Mouse (Mus musculus): ENCODE measurements around the gene Cd79a. TPM values are rescaled to one million over a fixed set of nuclear protein-coding genes. Genes with fewer than 3 reads are reported as not detected.

Gene Cd79a
- total and polyA plus RNA-seq, 3 experiments: 51.8 to 422 (median 75.2) TPM

DNA sequence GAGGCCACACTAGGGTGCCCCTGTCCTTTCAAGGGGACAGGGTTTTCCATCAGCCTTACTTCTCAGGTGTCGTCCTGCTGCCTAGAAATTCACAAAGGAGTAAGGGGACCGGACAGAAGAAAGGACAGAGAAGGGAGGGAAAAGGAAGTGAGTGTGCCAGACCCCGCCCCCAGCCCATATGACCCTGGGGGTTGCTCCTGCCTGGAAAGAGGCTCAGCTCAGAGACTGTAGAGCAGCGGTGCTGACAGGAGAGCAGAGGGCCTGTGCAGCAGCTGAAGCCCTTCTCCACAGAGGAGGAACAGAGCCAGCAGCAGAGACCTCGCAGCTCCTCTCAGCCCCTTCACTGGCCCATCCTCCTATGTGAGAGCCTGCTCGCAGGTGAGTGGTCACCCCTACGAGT is 43.5 kb upstream of the Cd79a start:
- Histone ChIP-seq H3K27ac (ENCODE audit: insufficient read depth, low read depth) (peak overlapping the region; percentile 23; the same call in 1 of the 2 replicates), H3K36me3 (replicated peaks in 1 of 2; ENCODE audit: control insufficient read depth in 1 of 2, insufficient read depth in 1 of 2, low read length in 1 of 2) (no peaks in the 10 kb centered on the region), H3K4me3 (replicated peaks in 1 of 3; ENCODE audit: low read depth in 2 of 3, low read length in 2 of 3, poor library complexity in 1 of 3) (peak overlapping the region; percentile 6 to 64 (median 16)), H3K4me2 (ENCODE audit: insufficient read depth, low read depth, poor library complexity, severe bottlenecking) (0 out of 2 replicates have a peak overlapping the region, but pooled peaks have one; percentile 14), H3K9me3 (replicated peaks; ENCODE audit: low read length) (no peaks in the 10 kb centered on the region), H3K4me1 (ENCODE audit: control insufficient read depth in 1 of 2, insufficient read depth in 2 of 2) (peaks cover 12 to 36% of the 10 kb centered on the region in 2 experiments; a peak in 3 of 4 replicates), H3K9ac (ENCODE audit: insufficient read depth, low read depth) (no peak overlapping the region), H3K79me2 (replicated peaks; ENCODE audit: control insufficient read depth, extremely low read depth, insufficient read depth, poor library complexity, severe bottlenecking) (no peaks in the 10 kb centered on the region), H3K27me3 (replicated peaks) (no peaks in the 10 kb centered on the region)
- dilution Hi-C loops (cut with MboI; ENCODE audit: extremely low pct_ligation_motif_present, extremely low pct_unique_long_range_greater_than_20kb, low sequenced_read_pairs): no loop called here
- TF ChIP-seq POLR2A (IDR thresholded peaks at IDR 0.05; ENCODE audit: low read depth, low read length) (peak; percentile 32; the same call in 1 of the 2 replicates), KAT2A (IDR thresholded peaks at IDR 0.05; ENCODE audit: insufficient replicate concordance, low read length) (no peak)
- DNase-seq (ENCODE audit: extremely low read depth): peak; percentile 50
- in situ Hi-C loops (cut with MboI; ENCODE audit: low pct_ligation_motif_present, low pct_unique_long_range_greater_than_20kb, low sequenced_read_pairs): loop anchor here (10.0 kb wide), 1 partner anchor 51 kb away; the partner anchor contains the start of gene Arhgef1

DNA sequence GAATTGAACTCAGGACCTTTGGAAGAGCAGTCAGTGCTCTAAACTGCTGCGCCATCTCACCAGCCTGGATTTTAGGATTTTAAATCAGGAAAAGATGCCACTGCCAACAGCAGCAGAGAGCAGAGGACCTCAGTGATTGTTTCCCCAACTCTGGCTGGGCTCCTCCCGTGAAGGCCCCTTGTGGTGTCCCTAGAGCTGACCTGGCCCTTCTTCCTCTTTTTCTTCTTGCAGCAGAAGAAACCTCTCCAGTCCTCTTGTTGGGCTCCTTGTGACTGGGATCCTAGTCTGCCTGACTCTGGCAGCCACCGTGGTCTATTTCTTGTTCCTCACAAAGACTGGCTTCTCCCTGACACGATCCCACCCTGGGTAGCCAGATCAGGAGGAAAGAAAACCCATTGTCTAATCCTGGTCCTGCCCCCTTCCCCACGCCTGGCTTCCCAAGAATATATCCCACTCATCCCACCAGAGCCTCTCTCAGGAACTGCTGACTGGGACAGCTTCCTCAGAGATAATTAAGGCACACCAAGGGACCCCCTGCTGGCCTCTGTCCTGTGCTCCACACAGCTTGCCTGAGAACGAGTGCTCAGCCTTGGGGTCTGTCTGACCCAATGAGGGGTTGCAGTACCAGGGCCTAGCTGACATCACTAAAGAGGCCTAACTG is 40.6 kb upstream of the Cd79a start:
- Histone ChIP-seq H3K27ac (ENCODE audit: insufficient read depth, low read depth) (no peak overlapping the region), H3K36me3 (replicated peaks in 1 of 2; ENCODE audit: control insufficient read depth in 1 of 2, insufficient read depth in 1 of 2, low read length in 1 of 2) (no peaks in the 10 kb centered on the region), H3K9ac (ENCODE audit: insufficient read depth, low read depth) (no peak overlapping the region), H3K27me3 (replicated peaks) (peaks cover 17% of the 10 kb centered on the region), H3K4me2 (ENCODE audit: insufficient read depth, low read depth, poor library complexity, severe bottlenecking) (no peak overlapping the region), H3K9me3 (replicated peaks; ENCODE audit: low read length) (peaks cover 2% of the 10 kb centered on the region), H3K4me3 (replicated peaks in 1 of 3; ENCODE audit: low read depth in 2 of 3, low read length in 2 of 3, poor library complexity in 1 of 3) (no peak overlapping the region), H3K4me1 (ENCODE audit: control insufficient read depth in 1 of 2, insufficient read depth in 2 of 2) (peaks cover 6 to 27% of the 10 kb centered on the region in 2 experiments; a peak in 3 of 4 replicates), H3K79me2 (replicated peaks; ENCODE audit: control insufficient read depth, extremely low read depth, insufficient read depth, poor library complexity, severe bottlenecking) (no peaks in the 10 kb centered on the region)
- in situ Hi-C loops (cut with MboI; ENCODE audit: low pct_ligation_motif_present, low pct_unique_long_range_greater_than_20kb, low sequenced_read_pairs): loop anchor here (10.0 kb wide), 1 partner anchor 48 kb away; the partner anchor contains the start of gene Arhgef1
- dilution Hi-C loops (cut with MboI; ENCODE audit: extremely low pct_ligation_motif_present, extremely low pct_unique_long_range_greater_than_20kb, low sequenced_read_pairs): no loop called here
- TF ChIP-seq USF1 (IDR thresholded peaks at IDR 0.05; ENCODE audit: low read depth, low read length) (no peak), MAFK (IDR thresholded peaks at IDR 0.05; ENCODE audit: insufficient replicate concordance, low read length) (no peak), KAT2A (IDR thresholded peaks at IDR 0.05; ENCODE audit: insufficient replicate concordance, low read length) (no peak), ZKSCAN1 (IDR thresholded peaks at IDR 0.05; ENCODE audit: borderline replicate concordance, low read depth, low read length) (no peak), MAZ (IDR thresholded peaks at IDR 0.05; ENCODE audit: low read depth, low read length) (no peak), MAX (IDR thresholded peaks at IDR 0.05; ENCODE audit: low read length) (no peak), RCOR1 (conservative IDR thresholded peaks at IDR 0.05; ENCODE audit: low read depth, low read length) (no peak), MXI1 (IDR thresholded peaks at IDR 0.05; ENCODE audit: low read depth, low read length) (no peak), ETS1 (conservative IDR thresholded peaks at IDR 0.05; ENCODE audit: low read depth, low read length) (no peak), CTCF (conservative IDR thresholded peaks at IDR 0.05 in 1 of 2, IDR thresholded peaks at IDR 0.05 in 1 of 2; ENCODE audit: low read depth in 2 of 2, low read length in 2 of 2) (no peak), MYC (IDR thresholded peaks at IDR 0.05; ENCODE audit: low read depth, low read length) (no peak), PAX5 (IDR thresholded peaks at IDR 0.05; ENCODE audit: low read length) (no peak), CHD2 (IDR thresholded peaks at IDR 0.05; ENCODE audit: low read length) (no peak), JUN (IDR thresholded peaks at IDR 0.05; ENCODE audit: insufficient read depth, low read depth, low read length) (no peak), SIN3A (IDR thresholded peaks at IDR 0.05; ENCODE audit: low read length) (no peak), TBP (conservative IDR thresholded peaks at IDR 0.05; ENCODE audit: low read depth, low read length) (no peak), ZC3H11A (IDR thresholded peaks at IDR 0.05; ENCODE audit: low read depth, low read length) (no peak), BHLHE40 (IDR thresholded peaks at IDR 0.05; ENCODE audit: low read depth, low read length) (no peak), MEF2A (IDR thresholded peaks at IDR 0.05; ENCODE audit: borderline replicate concordance, low read depth, low read length) (no peak)
- no peak for DNase-seq (ENCODE audit: extremely low read depth)

All from CH12.LX (cell line).